Mouse (Mus musculus) ES-Bruce4 (cell line): ENCODE measurements around the gene Dct. TPM values are rescaled to one million over a fixed set of nuclear protein-coding genes. Genes with fewer than 3 reads are reported as not detected.

Experiments
- H3K27ac ChIP-seq: 2 replicates; pipeline ENCODE4 v1.5.1; 2012; ENCODE audit warnings: low read length, inconsistent platforms; ENCODE audit not compliant: insufficient read depth
- H3K27me3 ChIP-seq: 2 replicates; pipeline ENCODE4 v1.6.1; 2012; ENCODE audit warnings: mild to moderate bottlenecking, low read length, inconsistent platforms; ENCODE audit not compliant: control insufficient read depth, poor library complexity, insufficient read depth, severe bottlenecking
- H3K36me3 ChIP-seq: 2 replicates; pipeline ENCODE4 v1.6.1; 2012; ENCODE audit warnings: inconsistent platforms, mild to moderate bottlenecking, low read length, moderate library complexity; ENCODE audit not compliant: control insufficient read depth, poor library complexity, insufficient read depth, severe bottlenecking
- H3K4me1 ChIP-seq: one replicate; pipeline ENCODE4 v1.8.1; 2011; ENCODE audit warnings: low read length; ENCODE audit not compliant: control insufficient read depth, insufficient read depth
- H3K4me3 ChIP-seq: 2 replicates; pipeline ENCODE4 v1.5.1; 2011; ENCODE audit warnings: low read depth, mild to moderate bottlenecking, low read length
- H3K9ac ChIP-seq: 2 replicates; pipeline ENCODE4 v1.6.1; 2012; ENCODE audit warnings: low read depth, mild to moderate bottlenecking, inconsistent platforms; ENCODE audit not compliant: poor library complexity, severe bottlenecking
- H3K9me3 ChIP-seq: replicated peaks from 2 replicates; pipeline ENCODE4 v1.6.1; 2012; ENCODE audit warnings: mild to moderate bottlenecking, low read length, inconsistent platforms; ENCODE audit not compliant: control insufficient read depth, poor library complexity, insufficient read depth, severe bottlenecking
- CTCF ChIP-seq: IDR thresholded peaks from one replicate; pipeline ENCODE4 v1.8.1; 2011; ENCODE audit warnings: low read depth, low read length
- EP300 ChIP-seq: IDR thresholded peaks from 2 replicates; pipeline ENCODE4 v1.6.1; 2011; ENCODE audit warnings: low read depth, low read length; ENCODE audit not compliant: insufficient read depth
- POLR2A ChIP-seq: IDR thresholded peaks from one replicate; pipeline ENCODE4 v1.8.1; 2011; ENCODE audit warnings: low read length; ENCODE audit not compliant: insufficient read depth
- polyA plus RNA-seq: library from polyadenylated mRNA; stranded (reverse); fragments of >200 nt; gene quantifications from 2 replicates; pipeline ENCODE4 v1.2.4, GENCODE M21; 2011; ENCODE audit warnings: low read depth; ENCODE audit not compliant: missing spikeins, insufficient read depth, insufficient read length

Dct gene
- polyA plus RNA-seq, 1 experiment: not detected

DNA sequence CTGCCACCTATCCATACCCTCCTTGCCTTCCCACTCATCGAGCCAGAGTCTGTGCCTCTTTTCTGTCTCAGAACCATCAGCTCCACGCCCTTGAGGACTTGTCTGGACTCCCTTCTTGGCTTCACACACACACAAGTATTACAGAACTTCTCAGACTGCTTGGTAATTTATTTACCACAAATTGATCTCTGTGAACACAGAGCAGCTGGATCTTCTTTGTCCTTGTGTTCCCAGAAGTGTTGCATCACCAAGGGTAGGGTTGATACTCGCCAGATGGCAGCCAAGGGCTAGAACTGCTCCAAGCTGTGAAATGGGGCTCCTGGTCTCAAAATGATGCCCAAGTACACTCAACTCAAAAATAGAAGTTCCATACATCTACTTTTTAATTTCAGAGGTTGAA lies 13.0 kb downstream of the Dct start:
- no peak for TF ChIP-seq CTCF
- TF ChIP-seq POLR2A: no peak
- no peak for TF ChIP-seq EP300
- Histone ChIP-seq H3K27me3 (no peaks in the 10 kb centered on the region), H3K27ac (no peak overlapping the region), H3K36me3 (no peaks in the 10 kb centered on the region), H3K9ac (no peak overlapping the region), H3K4me3 (no peak overlapping the region), H3K4me1 (no peaks in the 10 kb centered on the region), H3K9me3 (no peaks in the 10 kb centered on the region)

- no peaks in the 10 kb centered on the region for H3K4me1 ChIP-seq
- H3K27me3 ChIP-seq: no peaks in the 10 kb centered on the region
- H3K27ac ChIP-seq: no peak overlapping the region
- no peak overlapping the region for H3K4me3 ChIP-seq
- TF ChIP-seq CTCF: no peak
- no peak for TF ChIP-seq EP300
- no peak for TF ChIP-seq POLR2A
- H3K9ac ChIP-seq: no peak overlapping the region
- H3K9me3 ChIP-seq: peaks cover 9% of the 10 kb centered on the region
- H3K36me3 ChIP-seq: no peaks in the 10 kb centered on the region
These were observed 24.5 kb downstream of the Dct start for GRCm38 (mm10) chr14:118027564-118027963.

DNA sequence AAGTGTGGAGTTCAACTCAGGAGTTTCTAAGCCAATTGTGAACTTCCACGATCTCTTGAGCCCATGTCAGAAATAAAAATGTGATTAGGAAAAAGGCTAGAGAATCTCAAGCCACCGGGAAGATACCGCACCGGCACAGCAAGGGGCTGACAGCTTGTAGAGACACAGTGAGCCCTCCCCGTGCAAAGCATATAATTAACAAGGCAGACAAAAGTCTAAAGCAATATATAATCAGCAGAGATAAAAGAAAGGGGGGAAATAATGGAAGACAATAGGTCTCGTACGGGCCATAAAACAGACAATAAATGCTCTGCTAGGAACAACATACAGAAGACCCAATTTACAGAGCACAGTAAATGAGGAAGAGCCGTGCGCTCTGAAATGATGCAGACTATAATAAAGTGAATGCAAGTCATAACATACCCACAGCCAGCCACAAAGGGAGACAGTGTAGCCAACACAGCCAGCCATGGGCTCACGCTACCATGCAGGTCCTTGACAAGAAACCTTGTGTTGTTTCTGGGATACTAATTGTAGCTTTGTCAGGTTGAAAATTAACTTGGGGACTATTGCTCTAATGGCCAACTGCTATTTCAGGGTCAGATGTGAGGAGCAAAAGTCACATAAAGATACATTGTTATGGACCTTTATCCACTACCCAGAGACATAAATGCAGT lies 30.0 kb downstream of the Dct start:
- Histone ChIP-seq H3K9me3 (no peaks in the 10 kb centered on the region), H3K4me1 (no peaks in the 10 kb centered on the region), H3K36me3 (no peaks in the 10 kb centered on the region), H3K27ac (no peak overlapping the region), H3K4me3 (no peak overlapping the region), H3K9ac (no peak overlapping the region), H3K27me3 (no peaks in the 10 kb centered on the region)
- TF ChIP-seq EP300: no peak
- TF ChIP-seq POLR2A: no peak
- no peak for TF ChIP-seq CTCF

DNA sequence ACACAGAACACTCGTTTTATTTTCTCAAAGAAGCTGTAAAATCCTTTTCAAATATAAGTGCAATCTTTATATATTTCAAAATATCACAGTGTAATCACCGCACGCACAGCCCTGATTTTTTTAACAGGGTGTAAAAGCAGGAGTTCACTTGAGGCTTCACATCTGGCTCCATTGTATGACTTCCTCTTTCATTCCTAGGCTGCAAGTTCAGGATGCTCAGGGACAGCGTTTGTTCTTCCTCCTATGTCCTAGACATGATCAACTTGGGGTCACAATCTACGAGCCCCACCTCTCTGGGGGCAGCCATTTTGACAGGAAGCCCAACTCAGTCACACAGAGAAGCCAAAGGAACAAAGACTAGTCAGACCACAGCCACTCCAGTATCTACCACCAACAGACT lies 32.7 kb downstream of the Dct start:
- Histone ChIP-seq H3K4me3 (no peak overlapping the region), H3K27me3 (no peaks in the 10 kb centered on the region), H3K9ac (no peak overlapping the region), H3K36me3 (no peaks in the 10 kb centered on the region), H3K4me1 (no peaks in the 10 kb centered on the region), H3K27ac (no peak overlapping the region), H3K9me3 (no peaks in the 10 kb centered on the region)
- TF ChIP-seq POLR2A: no peak
- TF ChIP-seq EP300: no peak
- TF ChIP-seq CTCF: no peak

DNA sequence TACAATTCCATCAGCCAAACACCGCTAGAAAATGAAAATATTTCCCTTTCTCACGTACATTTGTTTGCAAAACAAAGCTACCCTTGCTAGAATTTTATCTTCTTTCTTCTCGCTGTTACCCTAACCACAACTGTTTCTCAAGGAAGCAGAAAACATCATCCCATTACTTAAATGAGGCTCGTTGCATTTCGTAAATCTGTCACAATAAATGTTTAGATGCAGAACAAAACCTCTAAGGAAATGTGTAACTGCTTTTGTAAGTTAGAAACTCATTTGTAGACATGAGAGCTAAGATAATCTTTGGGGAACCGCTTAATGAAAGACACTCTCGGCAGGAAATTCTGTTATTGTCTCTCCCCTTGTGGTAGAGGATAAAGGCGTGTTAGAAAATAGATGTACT lies 38.8 kb downstream of the Dct start:
- no peak overlapping the region for H3K4me3 ChIP-seq
- TF ChIP-seq POLR2A: no peak
- no peak for TF ChIP-seq CTCF
- TF ChIP-seq EP300: no peak
- H3K27ac ChIP-seq: no peak overlapping the region
- no peaks in the 10 kb centered on the region for H3K36me3 ChIP-seq
- no peak overlapping the region for H3K9ac ChIP-seq
- H3K4me1 ChIP-seq: no peaks in the 10 kb centered on the region
- H3K27me3 ChIP-seq: no peaks in the 10 kb centered on the region
- H3K9me3 ChIP-seq: no peaks in the 10 kb centered on the region

- no peaks in the 10 kb centered on the region for H3K4me1 ChIP-seq
- TF ChIP-seq EP300 (no peak), CTCF (no peak), POLR2A (no peak)
- no peaks in the 10 kb centered on the region for H3K36me3 ChIP-seq
- no peaks in the 10 kb centered on the region for H3K9me3 ChIP-seq
- no peak overlapping the region for H3K4me3 ChIP-seq
- H3K27ac ChIP-seq: no peak overlapping the region
- H3K9ac ChIP-seq: no peak overlapping the region
- H3K27me3 ChIP-seq: no peaks in the 10 kb centered on the region
These were observed 42.5 kb downstream of the Dct start for GRCm38 (mm10) chr14:118009541-118009940.
